Mouse (Mus musculus): Measurements from ENCODE around the gene Hcn3.

- no peak for TF ChIP-seq MAFK (IDR thresholded peaks at IDR 0.05; ENCODE audit: insufficient read depth, low read depth, low read length)
- 0 out of 2 replicates have a peak, but pooled peaks have one; percentile 14 for TF ChIP-seq ZNF384 (IDR thresholded peaks at IDR 0.05; ENCODE audit: low read depth, low read length)
- no peak for TF ChIP-seq HCFC1 (IDR thresholded peaks at IDR 0.05; ENCODE audit: borderline replicate concordance, insufficient read depth, low read length)
Observed at GRCm38 (mm10) chr3:89161786-89162185, 1.8 kb upstream of the Hcn3 start.
